Mouse (Mus musculus) layer of hippocampus, adult 6 months (tissue): ENCODE measurements around the gene Gpn3. TPM values are rescaled to one million over a fixed set of nuclear protein-coding genes. Genes with fewer than 3 reads are reported as not detected.

ENCODE experiments used
- long read RNA-seq, 2 experiments: library from polyadenylated mRNA; unstranded; transcript quantifications; one replicate each; pipeline ENCODE4 v2.0.0; 2019 to 2020
- polyA plus RNA-seq: library from polyadenylated mRNA; unstranded; fragments of <200 nt; fragmentation: Nextera tagmentation; gene quantifications from 2 replicates; pipeline ENCODE4 v1.2.3, GENCODE M21; 2021

Gene Gpn3
- polyA plus RNA-seq: 29.9 and 30.3 TPM in 2 replicates
- long read RNA-seq, experiment 1, transcript Gpn3-201 (8 exons, 1,592 nt): major isoform, 42 of 46 reads
- long read RNA-seq, experiment 1, partial matches to known transcripts: 2 of 46 reads
- long read RNA-seq, experiment 1, other reads (novel, unspliced or antisense): 2 of 46 reads
- long read RNA-seq, experiment 2, transcript Gpn3-201 (8 exons, 1,592 nt): major isoform, 74 of 81 reads
- long read RNA-seq, experiment 2, partial matches to known transcripts: 3 of 81 reads
- long read RNA-seq, experiment 2, other reads (novel, unspliced or antisense): 4 of 81 reads

DNA sequence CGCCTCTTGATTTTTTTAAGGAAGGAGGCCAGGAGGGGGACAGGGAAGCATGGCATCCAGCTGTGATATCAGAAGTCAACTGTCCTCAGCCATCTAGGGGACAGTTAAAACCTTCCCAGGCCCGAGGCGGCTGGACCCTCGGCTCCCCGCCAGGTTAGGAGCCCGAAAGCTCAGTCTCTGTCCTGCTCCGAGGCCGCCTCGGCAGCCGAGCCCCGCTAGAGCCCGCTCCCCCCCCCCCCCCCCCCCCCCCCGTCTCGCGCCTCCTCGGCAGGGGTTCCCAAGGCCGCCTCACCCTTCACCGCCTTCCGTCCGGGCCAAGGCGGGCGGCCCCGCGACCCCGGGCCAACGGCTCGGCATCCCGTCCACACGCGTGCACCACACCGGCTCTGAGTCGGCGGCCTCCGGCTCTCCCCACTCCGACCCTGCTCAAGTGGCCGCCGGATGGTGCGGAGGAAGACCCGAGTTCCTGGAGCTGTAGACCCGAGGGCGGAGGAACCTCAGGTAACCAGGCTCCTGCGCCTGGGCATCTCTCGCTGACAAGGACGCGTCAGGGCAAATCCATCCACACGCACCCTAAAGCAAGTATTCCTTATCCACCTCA, at the start of gene Gpn3:
TSS of gene Gpn3 (plus strand) at position 286 of the 601 bp plus-strand sequence.

DNA sequence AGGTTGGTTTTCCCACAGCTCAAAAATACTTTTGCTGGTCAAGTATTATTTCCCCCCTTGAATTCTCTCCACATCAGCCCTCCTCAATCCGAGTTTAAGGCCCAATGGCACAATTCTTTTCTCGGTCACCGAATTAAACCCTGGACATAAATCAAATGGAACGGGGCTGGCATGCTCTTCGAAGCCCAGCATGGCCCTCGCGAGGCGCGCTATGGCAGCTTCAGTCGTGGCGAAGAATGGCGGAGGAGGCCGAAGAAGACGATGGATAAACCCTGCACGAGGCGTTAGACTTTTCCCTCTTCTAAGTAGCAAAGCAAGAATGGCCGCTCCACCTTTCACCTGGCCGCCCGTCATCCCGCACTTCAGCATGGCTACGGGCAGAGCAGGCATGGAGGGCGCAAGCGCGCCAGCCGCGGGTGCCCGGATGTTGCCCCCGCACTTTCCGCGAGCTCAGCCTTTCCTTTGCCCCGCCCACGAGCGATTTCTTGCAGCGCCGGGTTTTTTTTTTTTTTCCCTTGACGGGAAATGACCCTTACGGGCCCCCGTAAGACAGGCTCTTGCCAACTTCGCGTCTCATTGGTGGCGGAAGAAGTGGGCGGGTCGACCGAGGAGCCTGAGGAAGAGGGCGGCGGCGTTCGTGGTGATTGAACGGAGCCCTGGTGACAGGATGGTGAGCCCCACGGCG, 17.7 kb upstream of the Gpn3 start, which contains the start of the genes Rad9b and Vps29:
TSS of gene Rad9b (minus strand) at position 427 of the 685 bp plus-strand sequence.
TSS of gene Vps29 (plus strand) at position 563 of the 685 bp plus-strand sequence.

GRCm38 (mm10) chr5:122372192-122372769, 605 bp downstream of the Gpn3 start, which contains the start of gene Fam216a:
Gene Fam216a (minus strand): TSS chr5:122372364.

DNA sequence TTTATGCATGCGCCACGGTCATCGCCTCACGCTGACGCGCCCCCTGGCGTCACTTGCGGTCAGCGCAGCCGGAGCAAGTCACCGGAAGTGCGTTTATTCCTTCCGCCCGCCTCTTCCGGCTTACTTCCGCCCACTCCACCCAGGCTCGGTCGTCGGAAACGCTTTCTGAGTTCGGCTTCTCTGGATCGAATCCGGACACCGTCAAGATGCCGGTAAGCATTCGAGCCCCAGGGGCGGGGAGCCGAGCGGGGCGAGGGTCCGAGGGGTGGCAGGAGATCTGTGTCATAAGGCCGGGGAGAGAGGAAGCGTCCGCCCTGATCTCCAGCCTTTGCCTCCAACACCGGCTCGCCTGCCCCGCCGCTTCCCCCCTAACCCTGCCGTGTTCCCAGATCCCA, 20.1 kb downstream of the Gpn3 start, which contains the start of gene Arpc3:
TSS of gene Arpc3 (plus strand) at position 93 of the 395 bp plus-strand sequence.

GRCm38 (mm10) chr5:122421271-122422068, 49.8 kb downstream of the Gpn3 start, which contains the start of gene Anapc7:
Gene Anapc7 (plus strand): TSS chr5:122421693.

Other genes starting within 250 kb of the Gpn3 start
- gene Ccdc63, start 231.1 kb upstream of the Gpn3 start, polyA plus RNA-seq: 0.18 TPM in 1 of 2 replicates, not detected in the other
- gene Ppp1cc, start 213.6 kb upstream of the Gpn3 start, polyA plus RNA-seq: 32.0 and 37.7 TPM in 2 replicates
- gene Hvcn1, start 165.1 kb upstream of the Gpn3 start, polyA plus RNA-seq: 3.3 and 3.6 TPM in 2 replicates
- 1.6 and 2.0 TPM in 2 replicates for gene Tctn1, start 107.4 kb upstream of the Gpn3 start, polyA plus RNA-seq
- 6.9 and 7.2 TPM in 2 replicates for gene Pptc7, start 87.5 kb upstream of the Gpn3 start, polyA plus RNA-seq
- gene Rad9b, start 17.6 kb upstream of the Gpn3 start, polyA plus RNA-seq: 4.6 and 5.4 TPM in 2 replicates
- 376 and 407 TPM in 2 replicates for gene Vps29, start 17.5 kb upstream of the Gpn3 start, polyA plus RNA-seq
- gene Fam216a, start 488 bp downstream of the Gpn3 start, polyA plus RNA-seq: 115 and 117 TPM in 2 replicates
- gene Arpc3, start 20.0 kb downstream of the Gpn3 start, polyA plus RNA-seq: 47.5 and 50.7 TPM in 2 replicates
- 20.0 and 20.7 TPM in 2 replicates for gene Anapc7, start 49.8 kb downstream of the Gpn3 start, polyA plus RNA-seq
- gene Atp2a2, start 130.3 kb downstream of the Gpn3 start, polyA plus RNA-seq: 54.2 and 55.8 TPM in 2 replicates
- 19.9 and 21.9 TPM in 2 replicates for gene Ift81, start 242.6 kb downstream of the Gpn3 start, polyA plus RNA-seq